Mouse (Mus musculus) layer of hippocampus, adult 11-12 months (tissue): ENCODE results near the gene Zfp59.
"Not testable (repeated sequence)": the region's sequence is repeated elsewhere in the genome, so short reads cannot be mapped to it uniquely, and the experiment has no call there.

Source experiments
- DNase-seq: peaks from one replicate; pipeline ENCODE4 v3.0.0; 2022; ENCODE audit warnings: low spot score

Zfp59 gene

GRCm38 (mm10) chr7:27862578-27862977 is 24.2 kb downstream of the Zfp59 start:
- not testable (repeated sequence) for DNase-seq

GRCm38 (mm10) chr7:27881721-27882120 is 43.3 kb downstream of the Zfp59 start:
- DNase-seq, result no peak

- no peak for DNase-seq
Observed at GRCm38 (mm10) chr7:27900601-27901000, 62.2 kb downstream of the Zfp59 start.

- DNase-seq, result no peak
Observed at GRCm38 (mm10) chr7:27905061-27905848, 66.8 kb downstream of the Zfp59 start.
